Mouse (Mus musculus) kidney, embryonic 15.5 days (tissue): ENCODE results near the gene Nat10. TPM values are rescaled to one million over a fixed set of nuclear protein-coding genes. Genes with fewer than 3 reads are reported as not detected.

Experiments
- ATAC-seq: fragments of 200-750 bp; cut with Nextera tagmentation; replicated peaks from 2 replicates; pipeline ENCODE4 v1.8.0; 2017; ENCODE audit warnings: moderate TSS enrichment; ENCODE audit not compliant: low FRiP score
- H3K27ac ChIP-seq: fragments of 300-500 bp; sonication (generic); 2 replicates; pipeline ENCODE4 v1.5.1; 2015; ENCODE audit warnings: mild to moderate bottlenecking, inconsistent platforms
- H3K27me3 ChIP-seq: fragments of 300-500 bp; sonication (generic); 2 replicates; pipeline ENCODE4 v1.6.1; 2015; ENCODE audit warnings: inconsistent platforms
- H3K36me3 ChIP-seq: fragments of 300-500 bp; sonication (generic); 2 replicates; pipeline ENCODE4 v1.6.1; 2015; ENCODE audit warnings: inconsistent platforms
- H3K4me1 ChIP-seq: fragments of 300-500 bp; sonication (generic); 2 replicates; pipeline ENCODE4 v1.6.1; 2015; ENCODE audit warnings: inconsistent platforms
- H3K4me2 ChIP-seq: fragments of 300-500 bp; sonication (generic); 2 replicates; pipeline ENCODE4 v1.6.1; 2015; ENCODE audit warnings: moderate library complexity, mild to moderate bottlenecking, inconsistent platforms
- H3K4me3 ChIP-seq: fragments of 300-500 bp; sonication (generic); replicated peaks from 2 replicates; pipeline ENCODE4 v1.5.1; 2015; ENCODE audit warnings: mild to moderate bottlenecking, inconsistent platforms
- H3K9ac ChIP-seq: fragments of 300-500 bp; sonication (generic); 2 replicates; pipeline ENCODE4 v1.6.1; 2015; ENCODE audit warnings: mild to moderate bottlenecking, inconsistent platforms
- H3K9me3 ChIP-seq: fragments of 300-500 bp; sonication (generic); replicated peaks from 2 replicates; pipeline ENCODE4 v1.6.1; 2016; ENCODE audit warnings: inconsistent platforms
- WGBS: fragments of 180-500 bp; shearing (Covaris S2); methylation state at CpG from one replicate; pipeline ENCODE4 v1.1.7; 2015; ENCODE audit warnings: mixed read lengths; 5-methylcytosine and 5-hydroxymethylcytosine counted together
- polyA plus RNA-seq: library from polyadenylated mRNA; unstranded; fragments of >200 nt; fragmentation: Nextera tagmentation; extraction: Ambion mirVana; gene quantifications from 2 replicates; pipeline ENCODE4 v1.2.1, GENCODE M21; 2015

Gene Nat10
- polyA plus RNA-seq, 1 experiment from 2014 or later: 27.4 TPM

DNA sequence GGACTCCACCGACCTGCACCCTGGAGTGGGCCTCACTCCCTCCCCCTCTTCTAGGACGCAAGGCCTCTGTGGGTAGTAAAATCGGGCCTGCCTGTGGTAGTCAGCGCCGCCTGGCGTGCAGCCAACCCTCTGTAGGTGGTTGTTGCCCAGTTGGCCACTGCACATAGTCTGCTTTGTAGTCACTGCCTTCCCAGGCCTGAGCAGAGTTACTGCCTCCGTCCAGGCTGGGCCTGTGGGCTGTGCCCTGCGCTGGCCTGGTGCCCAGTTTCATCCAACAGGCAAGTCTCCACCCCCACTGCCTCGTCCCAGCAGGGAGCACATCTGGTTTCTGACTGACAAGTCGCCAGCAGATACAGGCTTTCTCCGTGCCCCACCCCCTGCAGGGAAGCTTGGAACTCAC lies 54.8 kb downstream of the Nat10 start:
- 27% methylated on average over 11 of the region's 11 CpGs for WGBS
- H3K4me3 ChIP-seq: no peak overlapping the region
- no peak overlapping the region for H3K4me2 ChIP-seq
- H3K36me3 ChIP-seq: peaks cover 22% of the 10 kb centered on the region
- no peak overlapping the region for H3K27ac ChIP-seq
- H3K9me3 ChIP-seq: no peaks in the 10 kb centered on the region
- ATAC-seq: peak; percentile 74
- H3K27me3 ChIP-seq: no peaks in the 10 kb centered on the region
- peaks cover 15% of the 10 kb centered on the region for H3K4me1 ChIP-seq
- H3K9ac ChIP-seq: no peak overlapping the region

DNA sequence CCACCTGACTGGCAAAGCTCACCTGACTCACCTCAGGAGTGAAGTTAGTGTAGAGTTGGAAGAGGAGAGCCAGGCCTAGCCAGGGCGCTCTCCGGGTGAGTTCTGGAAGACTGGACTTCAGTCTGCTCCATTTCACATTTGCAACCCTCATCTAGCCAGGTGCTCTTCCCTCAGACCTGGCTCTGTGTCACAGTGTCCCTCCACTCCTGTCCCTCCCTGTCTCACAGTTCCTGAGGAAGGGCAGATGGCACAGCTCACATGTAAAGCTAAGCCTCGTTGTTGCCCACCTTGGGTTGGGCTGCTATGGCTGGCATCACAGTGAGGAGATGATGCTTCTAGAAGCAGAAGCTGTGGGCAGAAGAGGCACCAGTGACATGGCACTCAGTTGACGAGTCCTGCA lies 55.2 kb downstream of the Nat10 start:
- Histone ChIP-seq H3K9ac (no peak overlapping the region), H3K27ac (no peak overlapping the region), H3K4me2 (no peak overlapping the region), H3K27me3 (no peaks in the 10 kb centered on the region), H3K4me1 (peaks cover 13% of the 10 kb centered on the region), H3K36me3 (peaks cover 18% of the 10 kb centered on the region), H3K9me3 (no peaks in the 10 kb centered on the region), H3K4me3 (no peak overlapping the region)
- 69% methylated on average over 4 of the region's 4 CpGs for whole genome bisulfite sequencing
- ATAC-seq: no peak

DNA sequence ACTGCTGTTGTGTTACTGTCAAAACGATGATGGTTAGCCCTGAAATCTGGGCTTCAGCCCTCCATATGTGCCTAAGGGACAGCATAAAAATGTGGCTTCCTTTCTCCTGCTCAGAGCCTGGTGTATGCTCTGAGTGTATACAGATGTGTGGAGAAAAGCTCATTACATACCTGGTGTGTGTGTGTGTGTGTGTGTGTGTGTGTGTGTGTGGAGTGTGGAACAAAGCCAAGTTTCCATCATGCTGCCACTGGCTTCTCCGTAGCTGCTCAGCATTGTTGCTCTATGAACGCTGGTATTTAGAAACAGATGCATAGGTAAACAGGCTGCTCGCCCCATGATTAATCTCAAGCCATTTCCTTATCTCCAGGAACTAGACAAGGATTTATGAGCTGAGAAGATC lies 57.2 kb downstream of the Nat10 start:
- Histone ChIP-seq H3K27ac (no peak overlapping the region), H3K9me3 (no peaks in the 10 kb centered on the region), H3K4me1 (peaks cover 11% of the 10 kb centered on the region), H3K27me3 (no peaks in the 10 kb centered on the region), H3K4me3 (no peak overlapping the region), H3K9ac (no peak overlapping the region), H3K4me2 (no peak overlapping the region), H3K36me3 (peaks cover 12% of the 10 kb centered on the region)
- ATAC-seq: no peak
- 63% methylated on average over 4 of the region's 4 CpGs for WGBS

DNA sequence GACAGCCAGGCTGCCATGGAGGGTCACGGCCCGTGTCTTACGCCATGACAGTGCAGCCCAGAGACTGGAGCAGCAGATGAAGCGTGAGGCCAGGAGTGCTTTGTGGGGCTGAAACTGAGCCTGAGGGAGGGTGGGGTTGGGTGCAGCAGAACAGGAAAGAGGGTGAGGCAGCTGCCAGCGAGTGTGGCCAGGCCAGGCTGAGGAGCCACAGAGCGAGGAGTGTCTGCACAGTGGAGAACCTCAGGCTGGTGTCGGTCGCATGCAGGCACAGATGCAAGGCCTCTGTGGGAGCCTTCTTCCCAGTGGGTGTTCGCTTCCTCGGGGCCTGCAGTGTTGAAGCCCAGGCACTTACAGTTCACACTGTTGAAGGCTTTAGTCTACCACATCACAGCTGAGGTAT lies 57.7 kb downstream of the Nat10 start:
- Histone ChIP-seq H3K4me3 (no peak overlapping the region), H3K27ac (no peak overlapping the region), H3K4me1 (peaks cover 11% of the 10 kb centered on the region), H3K4me2 (no peak overlapping the region), H3K36me3 (peaks cover 12% of the 10 kb centered on the region), H3K9me3 (no peaks in the 10 kb centered on the region), H3K9ac (no peak overlapping the region), H3K27me3 (no peaks in the 10 kb centered on the region)
- no peak for ATAC-seq
- 76% methylated on average over 10 of the region's 10 CpGs for WGBS

DNA sequence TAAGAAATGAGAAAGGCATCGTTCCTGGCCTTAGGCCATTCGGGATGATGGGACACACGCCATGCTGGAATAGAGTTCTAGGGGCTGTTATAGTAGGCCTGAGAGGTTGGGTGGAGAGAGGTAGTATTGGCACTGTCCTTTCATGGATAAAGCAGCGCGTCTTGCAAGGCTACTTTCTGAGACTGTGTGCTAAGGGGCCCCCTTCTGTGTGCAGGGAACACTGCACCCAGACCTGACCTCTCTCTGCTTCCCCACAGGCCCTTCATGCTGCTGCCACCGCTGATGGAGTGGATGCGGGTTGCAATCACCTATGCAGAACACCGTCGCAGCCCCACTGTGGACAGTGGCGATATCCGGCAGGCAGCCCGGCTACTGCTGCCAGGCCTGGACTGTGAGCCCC lies 60.6 kb downstream of the Nat10 start:
- 83% methylated on average over 12 of the region's 12 CpGs for WGBS
- Histone ChIP-seq H3K9ac (no peak overlapping the region), H3K27me3 (no peaks in the 10 kb centered on the region), H3K9me3 (no peaks in the 10 kb centered on the region), H3K36me3 (peaks cover 8% of the 10 kb centered on the region; the same call in 1 of the 2 replicates), H3K27ac (no peak overlapping the region), H3K4me2 (no peak overlapping the region), H3K4me3 (no peak overlapping the region), H3K4me1 (peaks cover under 1% of the 10 kb centered on the region; the same call in 1 of the 2 replicates)
- ATAC-seq: no peak

DNA sequence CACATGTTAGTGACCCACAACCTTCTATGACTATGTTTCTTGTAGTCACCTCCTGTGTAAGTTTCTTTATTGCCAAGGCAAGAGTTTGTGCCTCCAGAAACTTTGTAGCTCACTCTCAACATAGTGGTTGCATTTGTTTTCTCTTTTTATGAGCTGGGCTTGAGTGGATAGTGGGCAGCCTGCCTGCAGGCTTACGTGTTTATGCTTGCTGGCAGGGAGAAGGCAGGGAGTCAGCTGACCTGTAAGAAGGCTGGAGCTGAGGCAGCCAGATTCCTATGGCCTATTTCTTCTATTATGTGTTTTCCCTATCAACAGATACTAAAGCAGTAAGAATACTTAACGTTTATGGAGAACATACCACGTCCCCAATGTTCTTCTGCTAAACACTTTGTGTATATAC lies 64.9 kb downstream of the Nat10 start:
- Histone ChIP-seq H3K4me2 (no peak overlapping the region), H3K27me3 (no peaks in the 10 kb centered on the region), H3K9me3 (no peaks in the 10 kb centered on the region), H3K4me1 (0 out of 2 replicates have a peak, but pooled peaks cover 1% of the 10 kb centered on the region), H3K27ac (no peak overlapping the region), H3K9ac (no peak overlapping the region), H3K4me3 (no peak overlapping the region), H3K36me3 (no peaks in the 10 kb centered on the region)
- 57% methylated on average over 3 of the region's 3 CpGs for WGBS
- no peak for ATAC-seq

DNA sequence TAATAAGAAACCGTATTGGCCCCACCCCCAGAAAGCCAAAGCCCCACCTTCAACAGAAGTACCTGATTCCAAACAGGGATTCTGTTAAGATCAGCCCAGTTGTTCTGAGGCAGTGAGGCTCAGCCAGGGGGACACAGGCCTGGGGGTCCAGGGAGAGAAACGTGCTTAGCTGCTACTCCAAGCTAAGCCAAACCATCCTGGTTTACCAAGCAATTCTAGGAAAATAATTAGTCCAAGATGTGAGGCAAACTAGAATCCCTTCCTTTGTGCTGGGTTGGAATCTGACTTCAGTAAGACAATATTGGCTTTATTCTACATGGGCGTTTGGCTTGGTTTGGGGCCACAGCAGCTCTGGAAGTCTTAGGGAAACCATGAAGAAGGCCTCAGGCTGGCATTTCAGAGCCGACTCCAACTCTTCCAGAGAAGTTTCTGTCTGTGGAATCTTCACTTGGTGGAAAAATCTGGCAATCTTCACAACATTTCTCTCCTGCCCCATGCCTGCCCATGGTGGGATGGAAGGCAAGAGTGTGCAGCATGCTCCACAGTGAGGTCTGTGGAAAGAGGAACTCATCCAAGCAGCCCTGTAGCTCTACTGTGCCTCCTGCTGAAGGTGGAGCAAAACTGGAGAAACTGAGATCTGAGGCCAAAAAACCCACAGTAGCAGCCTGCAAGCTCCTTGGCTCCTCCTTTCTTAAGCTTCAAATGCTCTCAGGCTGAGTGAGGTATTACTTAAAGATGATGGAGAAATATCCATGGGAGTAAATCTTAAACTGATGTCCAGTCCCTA lies 66.1 kb downstream of the Nat10 start:
- H3K4me1 ChIP-seq: peaks cover 12% of the 10 kb centered on the region; the same call in 1 of the 2 replicates
- ATAC-seq: no peak
- H3K27ac ChIP-seq: no peak overlapping the region
- H3K9ac ChIP-seq: no peak overlapping the region
- no peaks in the 10 kb centered on the region for H3K27me3 ChIP-seq
- H3K4me2 ChIP-seq: no peak overlapping the region
- no peaks in the 10 kb centered on the region for H3K9me3 ChIP-seq
- H3K4me3 ChIP-seq: no peak overlapping the region
- no peaks in the 10 kb centered on the region for H3K36me3 ChIP-seq
- 83% methylated on average over 4 of the region's 4 CpGs for WGBS

DNA sequence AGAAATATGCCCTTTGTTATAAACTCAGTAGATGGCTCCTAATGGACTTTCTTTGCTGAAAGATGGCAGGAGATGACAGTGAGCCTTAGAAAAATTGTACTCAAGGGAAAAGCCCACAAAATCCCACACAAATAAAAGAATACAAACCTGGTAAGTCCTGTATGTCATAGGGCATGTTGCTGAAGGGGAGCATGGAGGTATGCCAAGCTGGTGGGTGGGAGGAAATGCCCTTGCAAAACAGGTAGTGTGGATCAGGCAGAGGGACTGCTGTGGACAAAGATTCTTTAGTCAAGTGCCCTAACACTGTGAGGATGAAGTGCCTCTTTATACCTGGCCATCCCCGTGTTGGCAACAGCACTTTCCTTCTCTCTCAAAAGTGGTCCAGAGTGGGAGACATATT lies 68.3 kb downstream of the Nat10 start:
- Histone ChIP-seq H3K27ac (no peak overlapping the region), H3K27me3 (no peaks in the 10 kb centered on the region), H3K9ac (no peak overlapping the region), H3K4me3 (no peak overlapping the region), H3K4me2 (no peak overlapping the region), H3K4me1 (peaks cover 12% of the 10 kb centered on the region; the same call in 1 of the 2 replicates), H3K9me3 (no peaks in the 10 kb centered on the region), H3K36me3 (no peaks in the 10 kb centered on the region)
- 77% methylated on average over 1 of the region's 1 CpGs for WGBS
- no peak for ATAC-seq

DNA sequence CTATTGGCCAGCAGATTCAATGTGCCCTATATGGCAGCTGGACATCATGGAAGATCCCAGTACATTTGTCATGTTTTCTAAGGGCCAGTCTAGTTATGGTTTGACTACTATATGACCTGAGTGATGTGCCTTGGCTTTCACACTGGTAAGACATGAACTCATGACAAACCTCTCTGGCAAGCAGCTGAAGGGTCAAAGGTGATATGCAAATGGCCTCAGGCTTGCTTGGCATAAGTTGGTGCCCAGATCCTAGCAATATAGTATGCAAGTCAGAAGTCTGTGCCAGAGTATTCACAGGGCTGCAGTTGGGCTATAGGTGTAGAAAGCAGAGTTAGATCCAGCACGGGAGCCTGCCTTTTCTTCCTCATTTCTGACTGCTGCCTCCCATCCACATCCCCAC lies 69.8 kb downstream of the Nat10 start:
- Histone ChIP-seq H3K27ac (no peak overlapping the region), H3K36me3 (no peaks in the 10 kb centered on the region), H3K9ac (no peak overlapping the region), H3K27me3 (no peaks in the 10 kb centered on the region), H3K9me3 (no peaks in the 10 kb centered on the region), H3K4me1 (peaks cover 12% of the 10 kb centered on the region; the same call in 1 of the 2 replicates), H3K4me3 (no peak overlapping the region), H3K4me2 (no peak overlapping the region)
- ATAC-seq: no peak
- WGBS: 88% methylated on average over 1 of the region's 1 CpGs

DNA sequence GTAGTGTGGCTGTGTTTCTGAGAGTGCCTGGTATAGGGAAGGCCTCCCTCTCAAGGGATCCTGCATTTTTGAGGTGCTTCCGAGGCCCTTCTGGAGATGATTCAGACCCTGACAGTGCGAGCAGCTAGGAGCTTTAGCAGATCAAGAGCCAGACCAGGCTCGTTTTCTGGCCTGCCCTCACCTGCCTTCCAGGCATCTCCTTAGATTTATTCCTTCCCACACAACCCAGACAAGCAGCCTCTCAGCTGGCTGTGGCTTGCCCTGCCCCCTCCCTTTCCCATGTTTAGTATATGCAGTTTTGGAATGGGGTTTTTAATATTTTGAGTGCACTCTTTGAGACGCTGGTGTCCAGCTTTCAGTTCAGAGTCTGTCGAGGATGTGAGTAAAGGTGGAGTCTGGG lies 70.2 kb downstream of the Nat10 start:
- Histone ChIP-seq H3K27ac (no peak overlapping the region), H3K4me1 (peaks cover 12% of the 10 kb centered on the region; the same call in 1 of the 2 replicates), H3K36me3 (no peaks in the 10 kb centered on the region), H3K9me3 (no peaks in the 10 kb centered on the region), H3K27me3 (no peaks in the 10 kb centered on the region), H3K9ac (no peak overlapping the region), H3K4me2 (no peak overlapping the region), H3K4me3 (no peak overlapping the region)
- no peak for ATAC-seq
- WGBS: 54% methylated on average over 5 of the region's 5 CpGs

DNA sequence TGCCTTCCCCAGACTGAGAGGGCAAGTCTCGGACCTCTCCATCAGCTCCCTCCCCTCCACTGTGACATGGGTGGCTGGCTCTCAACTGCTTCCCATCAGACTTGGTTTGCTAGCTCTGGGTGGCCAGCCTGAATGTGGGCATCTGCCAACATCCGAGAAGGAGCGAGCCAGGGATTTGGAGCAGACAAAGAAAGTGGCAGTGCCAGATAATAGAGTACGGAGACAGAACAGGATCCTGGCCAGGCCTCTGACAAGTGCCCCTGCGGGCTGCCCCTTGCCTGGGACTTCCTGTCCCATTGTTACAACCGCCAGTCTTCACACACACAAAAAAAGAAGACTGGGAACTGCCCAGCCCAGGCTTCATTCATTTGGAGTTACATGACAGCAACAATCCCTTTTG lies 70.6 kb downstream of the Nat10 start:
- no peaks in the 10 kb centered on the region for H3K36me3 ChIP-seq
- H3K27me3 ChIP-seq: no peaks in the 10 kb centered on the region
- 72% methylated on average over 6 of the region's 6 CpGs for WGBS
- no peak overlapping the region for H3K4me2 ChIP-seq
- H3K27ac ChIP-seq: no peak overlapping the region
- no peak overlapping the region for H3K4me3 ChIP-seq
- H3K4me1 ChIP-seq: peaks cover 15% of the 10 kb centered on the region; the same call in 1 of the 2 replicates
- H3K9ac ChIP-seq: no peak overlapping the region
- ATAC-seq: no peak
- H3K9me3 ChIP-seq: no peaks in the 10 kb centered on the region

DNA sequence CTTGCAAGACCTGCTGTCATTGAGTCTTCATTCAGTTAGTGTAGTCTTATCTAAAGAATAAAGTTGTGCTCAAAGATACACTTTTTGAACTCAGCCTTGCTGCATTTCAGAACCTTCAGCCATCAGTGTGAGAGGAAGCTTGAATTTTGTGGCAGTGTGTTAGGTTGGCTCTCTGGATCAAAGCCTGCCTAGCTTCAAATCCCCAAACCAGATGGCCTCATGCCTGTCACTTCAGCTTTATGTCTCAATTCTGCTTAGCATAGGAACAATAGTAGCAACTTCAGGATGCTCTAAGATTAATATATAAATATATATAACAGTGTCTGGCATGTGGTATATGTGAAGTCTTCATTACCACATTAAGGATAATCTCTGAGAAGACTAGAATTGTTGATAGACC lies 73.2 kb downstream of the Nat10 start:
- H3K4me1 ChIP-seq: peaks cover 20% of the 10 kb centered on the region; the same call in 1 of the 2 replicates
- no peak overlapping the region for H3K27ac ChIP-seq
- no peak overlapping the region for H3K4me3 ChIP-seq
- H3K36me3 ChIP-seq: no peaks in the 10 kb centered on the region
- H3K27me3 ChIP-seq: no peaks in the 10 kb centered on the region
- no peak overlapping the region for H3K9ac ChIP-seq
- no peak overlapping the region for H3K4me2 ChIP-seq
- no peaks in the 10 kb centered on the region for H3K9me3 ChIP-seq
- ATAC-seq: no peak

DNA sequence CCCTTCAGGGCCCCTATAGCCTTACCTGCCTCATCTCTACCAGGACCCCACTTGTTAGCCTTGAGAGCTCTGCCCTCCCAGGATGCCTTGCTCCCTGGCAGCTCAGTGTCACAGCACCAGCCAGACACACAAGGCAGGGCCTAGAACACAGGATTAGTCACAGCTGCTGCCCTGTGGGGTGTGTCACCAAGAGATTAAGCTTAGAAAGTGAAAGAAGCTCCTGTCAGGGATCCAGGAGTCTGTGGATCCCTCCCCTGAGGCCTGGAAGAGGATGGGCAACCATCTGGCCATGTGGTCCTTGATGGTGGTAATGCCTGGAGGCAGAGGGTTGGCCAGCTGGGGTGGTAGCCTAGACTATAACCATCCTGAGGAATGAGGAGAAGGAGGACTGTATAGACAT lies 73.9 kb downstream of the Nat10 start:
- ATAC-seq: no peak
- Histone ChIP-seq H3K27me3 (no peaks in the 10 kb centered on the region), H3K4me2 (no peak overlapping the region), H3K4me1 (peaks cover 25% of the 10 kb centered on the region), H3K9ac (no peak overlapping the region), H3K9me3 (no peaks in the 10 kb centered on the region), H3K36me3 (no peaks in the 10 kb centered on the region), H3K4me3 (no peak overlapping the region), H3K27ac (no peak overlapping the region)
